Mouse (Mus musculus): ENCODE results near the gene Aff3. TPM values are rescaled to one million over a fixed set of nuclear protein-coding genes. Genes with fewer than 3 reads are reported as not detected.

Gene Aff3
- polyA plus RNA-seq, 1 experiment from 2014 or later, result 33.1 TPM

GRCm38 (mm10) chr1:38286551-38286950 is 378.2 kb downstream of the Aff3 start:
- Histone ChIP-seq H3K4me2 (no peak overlapping the region), H3K36me3 (no peaks in the 10 kb centered on the region), H3K9ac (replicated peaks) (no peak overlapping the region), H3K4me1 (peaks cover 7% of the 10 kb centered on the region), H3K4me3 (replicated peaks) (no peak overlapping the region), H3K27ac (replicated peaks) (no peak overlapping the region), H3K9me3 (replicated peaks) (no peaks in the 10 kb centered on the region), H3K27me3 (replicated peaks) (no peaks in the 10 kb centered on the region)
- 76% methylated on average over 1 of the region's 1 CpGs for WGBS
- ATAC-seq (ENCODE audit: low FRiP score), result no peak

GRCm38 (mm10) chr1:38280549-38280948 is 384.2 kb downstream of the Aff3 start:
- Histone ChIP-seq H3K4me3 (replicated peaks) (no peak overlapping the region), H3K4me2 (no peak overlapping the region), H3K9me3 (replicated peaks) (no peaks in the 10 kb centered on the region), H3K36me3 (no peaks in the 10 kb centered on the region), H3K9ac (replicated peaks) (no peak overlapping the region), H3K4me1 (peaks cover 7% of the 10 kb centered on the region), H3K27me3 (replicated peaks) (no peaks in the 10 kb centered on the region), H3K27ac (replicated peaks) (no peak overlapping the region)
- 94% methylated on average over 7 of the region's 7 CpGs for WGBS
- ATAC-seq (ENCODE audit: low FRiP score), result no peak

- Histone ChIP-seq H3K4me3 (replicated peaks) (no peak overlapping the region), H3K4me1 (peaks cover 20% of the 10 kb centered on the region), H3K36me3 (no peaks in the 10 kb centered on the region; the same call in 1 of the 2 replicates), H3K27ac (replicated peaks) (no peak overlapping the region), H3K9ac (replicated peaks) (no peak overlapping the region), H3K27me3 (replicated peaks) (no peaks in the 10 kb centered on the region), H3K4me2 (no peak overlapping the region), H3K9me3 (replicated peaks) (no peaks in the 10 kb centered on the region)
- WGBS, result 88% methylated on average over 2 of the region's 2 CpGs
- ATAC-seq (ENCODE audit: low FRiP score), result no peak
Measured at GRCm38 (mm10) chr1:38271312-38271711, 393.4 kb downstream of the Aff3 start.

GRCm38 (mm10) chr1:38268246-38269042 is 396.3 kb downstream of the Aff3 start:
- peak; percentile 36; the same call in 1 of the 2 replicates for ATAC-seq (ENCODE audit: low FRiP score)
- H3K36me3 ChIP-seq, result no peaks in the 10 kb centered on the region; the same call in 1 of the 2 replicates
- WGBS, result 26% methylated on average over 20 of the region's 20 CpGs
- no peak overlapping the region for H3K4me3 ChIP-seq (replicated peaks)
- peak overlapping the region; percentile 21 for H3K4me2 ChIP-seq
- peak overlapping the region; percentile 72 for H3K27ac ChIP-seq (replicated peaks)
- H3K4me1 ChIP-seq, result peaks cover 26% of the 10 kb centered on the region
- no peak overlapping the region for H3K9ac ChIP-seq (replicated peaks)
- H3K9me3 ChIP-seq (replicated peaks), result no peaks in the 10 kb centered on the region
- H3K27me3 ChIP-seq (replicated peaks), result no peaks in the 10 kb centered on the region

GRCm38 (mm10) chr1:38263251-38263650 is 401.5 kb downstream of the Aff3 start:
- peaks cover 33% of the 10 kb centered on the region for H3K4me1 ChIP-seq
- no peaks in the 10 kb centered on the region for H3K27me3 ChIP-seq (replicated peaks)
- H3K4me3 ChIP-seq (replicated peaks), result no peak overlapping the region
- 13% methylated on average over 8 of the region's 8 CpGs for WGBS
- no peaks in the 10 kb centered on the region for H3K9me3 ChIP-seq (replicated peaks)
- H3K9ac ChIP-seq (replicated peaks), result no peak overlapping the region
- ATAC-seq (ENCODE audit: low FRiP score), result peak; percentile 82
- H3K4me2 ChIP-seq, result no peak overlapping the region
- H3K27ac ChIP-seq (replicated peaks), result peak overlapping the region; percentile 63
- no peaks in the 10 kb centered on the region; the same call in 1 of the 2 replicates for H3K36me3 ChIP-seq

- 29% methylated on average over 11 of the region's 11 CpGs for WGBS
- no peaks in the 10 kb centered on the region for H3K27me3 ChIP-seq (replicated peaks)
Measured at GRCm38 (mm10) chr1:38262362-38263154, 402.2 kb downstream of the Aff3 start.

GRCm38 (mm10) chr1:38261076-38261475 is 403.7 kb downstream of the Aff3 start:
- ATAC-seq (ENCODE audit: low FRiP score), result no peak
- Histone ChIP-seq H3K27me3 (replicated peaks) (no peaks in the 10 kb centered on the region), H3K36me3 (no peaks in the 10 kb centered on the region), H3K9me3 (replicated peaks) (no peaks in the 10 kb centered on the region), H3K4me3 (replicated peaks) (no peak overlapping the region), H3K4me2 (no peak overlapping the region), H3K4me1 (peaks cover 26% of the 10 kb centered on the region), H3K27ac (replicated peaks) (no peak overlapping the region), H3K9ac (replicated peaks) (no peak overlapping the region)
- 87% methylated on average over 5 of the region's 5 CpGs for WGBS

More at GRCm38 (mm10) chr1:38262362-38263154, 402.2 kb downstream of the Aff3 start:
- H3K9ac ChIP-seq (replicated peaks), result no peak overlapping the region
- no peak overlapping the region for H3K4me2 ChIP-seq
- H3K9me3 ChIP-seq (replicated peaks), result no peaks in the 10 kb centered on the region
- peak overlapping the region; percentile 69 for H3K27ac ChIP-seq (replicated peaks)
- H3K4me1 ChIP-seq, result peaks cover 28% of the 10 kb centered on the region
- H3K36me3 ChIP-seq, result no peaks in the 10 kb centered on the region; the same call in 1 of the 2 replicates
- no peak overlapping the region for H3K4me3 ChIP-seq (replicated peaks)
- ATAC-seq (ENCODE audit: low FRiP score), result 0 out of 2 replicates have a peak, but pooled peaks have one; percentile 26

- no peaks in the 10 kb centered on the region for H3K36me3 ChIP-seq
- H3K4me2 ChIP-seq, result no peak overlapping the region
- no peak for ATAC-seq (ENCODE audit: low FRiP score)
- H3K4me3 ChIP-seq (replicated peaks), result no peak overlapping the region
- H3K27ac ChIP-seq (replicated peaks), result no peak overlapping the region
- no peak overlapping the region for H3K9ac ChIP-seq (replicated peaks)
- no peaks in the 10 kb centered on the region for H3K27me3 ChIP-seq (replicated peaks)
- H3K4me1 ChIP-seq, result peaks cover 26% of the 10 kb centered on the region
- H3K9me3 ChIP-seq (replicated peaks), result no peaks in the 10 kb centered on the region
- 85% methylated on average over 10 of the region's 10 CpGs for WGBS
Measured at GRCm38 (mm10) chr1:38259541-38260338, 405.0 kb downstream of the Aff3 start.

GRCm38 (mm10) chr1:38254426-38254825 is 410.3 kb downstream of the Aff3 start:
- Histone ChIP-seq H3K9ac (replicated peaks) (no peak overlapping the region), H3K36me3 (no peaks in the 10 kb centered on the region), H3K4me3 (replicated peaks) (no peak overlapping the region), H3K4me2 (no peak overlapping the region), H3K4me1 (0 out of 2 replicates have a peak, but pooled peaks cover 5% of the 10 kb centered on the region), H3K27me3 (replicated peaks) (no peaks in the 10 kb centered on the region), H3K9me3 (replicated peaks) (no peaks in the 10 kb centered on the region), H3K27ac (replicated peaks) (no peak overlapping the region)
- no peak for ATAC-seq (ENCODE audit: low FRiP score)
- WGBS, result 81% methylated on average over 8 of the region's 8 CpGs

- 35% methylated on average over 2 of the region's 2 CpGs for WGBS
- H3K4me1 ChIP-seq, result peaks cover 14% of the 10 kb centered on the region; the same call in 1 of the 2 replicates
- no peak overlapping the region for H3K9ac ChIP-seq (replicated peaks)
- H3K9me3 ChIP-seq (replicated peaks), result no peaks in the 10 kb centered on the region
- H3K36me3 ChIP-seq, result no peaks in the 10 kb centered on the region
- no peak for ATAC-seq (ENCODE audit: low FRiP score)
- no peak overlapping the region for H3K4me2 ChIP-seq
- H3K27ac ChIP-seq (replicated peaks), result no peak overlapping the region
- no peaks in the 10 kb centered on the region for H3K27me3 ChIP-seq (replicated peaks)
- no peak overlapping the region for H3K4me3 ChIP-seq (replicated peaks)
Measured at GRCm38 (mm10) chr1:38252766-38253079, 412.0 kb downstream of the Aff3 start.

GRCm38 (mm10) chr1:38252031-38252765 is 412.6 kb downstream of the Aff3 start:
- H3K27me3 ChIP-seq (replicated peaks), result no peaks in the 10 kb centered on the region
- no peak overlapping the region for H3K9ac ChIP-seq (replicated peaks)
- no peak overlapping the region for H3K4me3 ChIP-seq (replicated peaks)
- 74% methylated on average over 19 of the region's 19 CpGs for WGBS
- no peak overlapping the region for H3K27ac ChIP-seq (replicated peaks)
- H3K4me2 ChIP-seq, result no peak overlapping the region
- ATAC-seq (ENCODE audit: low FRiP score), result no peak
- H3K36me3 ChIP-seq, result no peaks in the 10 kb centered on the region
- no peaks in the 10 kb centered on the region for H3K9me3 ChIP-seq (replicated peaks)
- H3K4me1 ChIP-seq, result peaks cover 14% of the 10 kb centered on the region
